ENCODE assay signal across 17 mouse cellular contexts in genomic region chr8:61346941-61347340, GRCm38 (mm10).
"Had no signal": no experiment of that assay in that cellular context is flagged by ENCODE, and none has a peak within 500 bp of the region (broad histone marks: within the 10 kb centered on the region; RNA-seq: fewer than 3 reads in every experiment).

No protein-coding gene starts in this region.

- H3K4me2 ChIP-seq: lung, embryonic 14.5 days; midbrain, embryonic 12.5 days; neural tube, embryonic 13.5 days; neural tube, embryonic 15.5 days had no signal

- H3K27me3 ChIP-seq: midbrain, embryonic 12.5 days; neural tube, embryonic 13.5 days; neural tube, embryonic 15.5 days had no signal

- H3K9ac ChIP-seq: liver, embryonic 14.5 days; lung, embryonic 14.5 days; midbrain, embryonic 12.5 days; neural tube, embryonic 13.5 days; neural tube, embryonic 15.5 days had no signal

- DNase-seq: lung, embryonic 14.5 days; midbrain, embryonic 14.5 days; retina, postnatal 1 day; right cerebral cortex, adult 18-20 months; right cerebral cortex, postnatal 25 days; right cerebral cortex, postnatal 4 days; spleen, adult 18-20 months; thymus, adult 18-20 months; thymus, postnatal 14 days; thymus, postnatal 36 days had no signal

- ATAC-seq: midbrain, embryonic 16.5 days had no signal

- H3K4me3 ChIP-seq: midbrain, embryonic 10.5 days; midbrain, embryonic 12.5 days; myocyte; neural tube, embryonic 13.5 days; neural tube, embryonic 15.5 days had no signal

- H3K4me1 ChIP-seq: midbrain, embryonic 12.5 days had no signal

- H3K27ac ChIP-seq: liver, embryonic 14.5 days; midbrain, embryonic 10.5 days; midbrain, embryonic 12.5 days; neural tube, embryonic 13.5 days; neural tube, embryonic 15.5 days had no signal

- H3K9me3 ChIP-seq: midbrain, embryonic 12.5 days; neural tube, embryonic 13.5 days; neural tube, embryonic 15.5 days had no signal
